In the genomic region with DNA sequence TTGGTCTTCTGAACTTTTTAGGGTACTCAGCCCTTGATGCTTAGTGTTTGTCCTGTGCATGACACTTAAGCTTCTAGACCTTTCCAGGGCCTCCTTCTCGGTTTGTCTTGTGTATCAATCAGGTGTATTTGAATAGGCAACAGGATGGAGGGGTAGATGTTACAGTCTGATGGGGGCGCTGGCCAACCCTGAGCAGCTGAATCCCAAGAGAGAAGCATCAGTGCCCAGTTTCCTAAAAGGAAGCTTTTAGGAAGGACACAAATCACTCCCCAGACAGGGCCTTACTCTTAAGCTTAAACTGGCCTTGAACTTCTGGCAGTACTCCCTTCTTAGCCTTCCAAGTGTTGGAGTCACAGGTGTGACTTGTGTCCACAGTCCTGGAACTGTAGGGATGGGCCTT, we compare ENCODE assay signal across 9 mouse cellular contexts. TPM values are rescaled to one million over a fixed set of nuclear protein-coding genes. Genes with fewer than 3 reads are reported as not detected.
DNase-seq lines count a peak whose midpoint lies in the region; ATAC-seq lines count a peak whose summit lies in the region.
"Had no signal": no experiment of that assay in that cellular context is flagged by ENCODE, and none has a peak within 500 bp of the region (broad histone marks: within the 10 kb centered on the region; RNA-seq: fewer than 3 reads in every experiment).

No protein-coding gene starts in this region.

- peaks cover 48% of the 10 kb centered on the region for H3K36me3 ChIP-seq in heart, embryonic 13.5 days
- peaks cover 20% of the 10 kb centered on the region for H3K36me3 ChIP-seq in hindbrain, embryonic 14.5 days (replicated peaks; ENCODE audit: control insufficient read depth, insufficient read depth)
- H3K36me3 ChIP-seq in midbrain, embryonic 12.5 days, result 0 out of 2 replicates have a peak, but pooled peaks cover 17% of the 10 kb centered on the region

- no peak for ATAC-seq in heart, embryonic 13.5 days (ENCODE audit: extremely low read depth, insufficient number of reproducible peaks, low FRiP score, low TSS enrichment)
- no peak for ATAC-seq in hindbrain, embryonic 14.5 days (ENCODE audit: low FRiP score)
- ATAC-seq in midbrain, embryonic 12.5 days (ENCODE audit: low FRiP score, low read depth), result no peak

- DNase-seq in heart, postnatal 10 days, result no peak
- peak; percentile 48 for DNase-seq in NIH3T3 (ENCODE audit: low read depth)
- peak; percentile 28 for DNase-seq in hindbrain, embryonic 14.5 days (ENCODE audit: low spot score)
- no peak for DNase-seq in frontal cortex, postnatal 14 days (ENCODE audit: low spot score in 2 of 2)
- DNase-seq in layer of hippocampus, adult 9-11 months, result no peak
- no peak for DNase-seq in spleen, postnatal 14 days (ENCODE audit: low spot score in 2 of 2)

- WGBS in heart, embryonic 13.5 days, result 4% methylated on average over 2 of the region's 2 CpGs
- 8% methylated on average over 2 of the region's 2 CpGs for WGBS in hindbrain, embryonic 14.5 days
- 0% methylated on average over 2 of the region's 2 CpGs for WGBS in midbrain, embryonic 12.5 days

- peak overlapping the region; percentile 99 for H3K4me3 ChIP-seq in heart, embryonic 13.5 days
- peak overlapping the region; percentile 98 for H3K4me3 ChIP-seq in hindbrain, embryonic 14.5 days (replicated peaks; ENCODE audit: low read length)
- peak overlapping the region; percentile 93 for H3K4me3 ChIP-seq in midbrain, embryonic 12.5 days

- intact Hi-C loops in heart, postnatal 10 days (cut with DNase I), result loop anchor here (2.0 kb wide), 1 partner anchor 21 kb away; a partner anchor contains a TSS

- H3K4me1 ChIP-seq in heart, embryonic 13.5 days, result peaks cover 37% of the 10 kb centered on the region
- H3K4me1 ChIP-seq in hindbrain, embryonic 14.5 days (replicated peaks; ENCODE audit: control insufficient read depth, insufficient read depth, low read length), result peaks cover 27% of the 10 kb centered on the region
- H3K4me1 ChIP-seq in midbrain, embryonic 12.5 days, result peaks cover 32% of the 10 kb centered on the region

- peak overlapping the region; percentile 96 for H3K9ac ChIP-seq in heart, embryonic 13.5 days
- peak overlapping the region; percentile 92 for H3K9ac ChIP-seq in hindbrain, embryonic 14.5 days
- peak overlapping the region; percentile 82 for H3K9ac ChIP-seq in midbrain, embryonic 12.5 days (replicated peaks)

- peak overlapping the region; percentile 99 for H3K27ac ChIP-seq in heart, embryonic 13.5 days (replicated peaks)
- peak overlapping the region; percentile 92 for H3K27ac ChIP-seq in hindbrain, embryonic 14.5 days
- peak overlapping the region; percentile 86 for H3K27ac ChIP-seq in midbrain, embryonic 12.5 days (replicated peaks)

- H3K27me3 ChIP-seq in heart, embryonic 13.5 days (replicated peaks), result no peaks in the 10 kb centered on the region
- no peaks in the 10 kb centered on the region for H3K27me3 ChIP-seq in hindbrain, embryonic 14.5 days (ENCODE audit: control insufficient read depth, insufficient read depth, low read length)
- no peaks in the 10 kb centered on the region for H3K27me3 ChIP-seq in midbrain, embryonic 12.5 days
- H3K27me3 ChIP-seq: Patski had no signal

- no peaks in the 10 kb centered on the region for H3K9me3 ChIP-seq in heart, embryonic 13.5 days
- H3K9me3 ChIP-seq in hindbrain, embryonic 14.5 days (ENCODE audit: control insufficient read depth, low read length), result no peaks in the 10 kb centered on the region
- H3K9me3 ChIP-seq in midbrain, embryonic 12.5 days, result no peaks in the 10 kb centered on the region

- H3K4me2 ChIP-seq in heart, embryonic 13.5 days, result peak overlapping the region; percentile 88
- H3K4me2 ChIP-seq in hindbrain, embryonic 14.5 days (replicated peaks), result peak overlapping the region; percentile 74
- peak overlapping the region; percentile 69 for H3K4me2 ChIP-seq in midbrain, embryonic 12.5 days (replicated peaks)

RNA-seq across cellular contexts. Expression of a gene that starts 1.0 kb away (rescaled TPM):
- polyA plus RNA-seq in heart, embryonic 13.5 days (2015; fragmentation: Nextera tagmentation; extraction: Ambion mirVana), result 236 and 262 TPM in 2 replicates
- 100 to 1,000 TPM in 1 of 2 experiments, 10 to 100 TPM in 1; 89.1 to 105 TPM for total RNA-seq in heart, postnatal 10 days (2021)
- 121 and 132 TPM in 2 replicates for polyA plus RNA-seq in hindbrain, embryonic 14.5 days (2014; fragmentation: Nextera tagmentation; extraction: Ambion mirVana)
- 172 and 182 TPM in 2 replicates for polyA plus RNA-seq in midbrain, embryonic 12.5 days (2016; fragmentation: Nextera tagmentation; extraction: Ambion mirVana)

RNA-seq across cellular contexts. Expression of a gene that starts 1.1 kb away (rescaled TPM):
- 93.0 and 101 TPM in 2 replicates for polyA plus RNA-seq in heart, embryonic 13.5 days (2015; fragmentation: Nextera tagmentation; extraction: Ambion mirVana)
- total RNA-seq in heart, postnatal 10 days (2021), result 10 to 100 TPM; 71.4 to 82.7 TPM
- polyA plus RNA-seq in hindbrain, embryonic 14.5 days (2014; fragmentation: Nextera tagmentation; extraction: Ambion mirVana), result 148 and 152 TPM in 2 replicates
- 119 and 123 TPM in 2 replicates for polyA plus RNA-seq in midbrain, embryonic 12.5 days (2016; fragmentation: Nextera tagmentation; extraction: Ambion mirVana)

RNA-seq across cellular contexts. Expression of a gene that starts 17.7 kb away (rescaled TPM):
- 1.1 and 2.0 TPM in 2 replicates for polyA plus RNA-seq in heart, embryonic 13.5 days (2015; fragmentation: Nextera tagmentation; extraction: Ambion mirVana)
- total RNA-seq in heart, postnatal 10 days (2021), result 1 to 10 TPM; 7.4 to 8.1 TPM
- 0.33 and 1.0 TPM in 2 replicates for polyA plus RNA-seq in hindbrain, embryonic 14.5 days (2014; fragmentation: Nextera tagmentation; extraction: Ambion mirVana)
- polyA plus RNA-seq in midbrain, embryonic 12.5 days (2016; fragmentation: Nextera tagmentation; extraction: Ambion mirVana), result 0.09 and 0.12 TPM in 2 replicates

RNA-seq across cellular contexts. Expression of a gene that starts 20.9 kb away (rescaled TPM):
- 11.0 and 11.7 TPM in 2 replicates for polyA plus RNA-seq in heart, embryonic 13.5 days (2015; fragmentation: Nextera tagmentation; extraction: Ambion mirVana)
- total RNA-seq in heart, postnatal 10 days (2021), result 10 to 100 TPM; 11.7 to 13.9 TPM
- 17.6 and 17.7 TPM in 2 replicates for polyA plus RNA-seq in hindbrain, embryonic 14.5 days (2014; fragmentation: Nextera tagmentation; extraction: Ambion mirVana)
- polyA plus RNA-seq in midbrain, embryonic 12.5 days (2016; fragmentation: Nextera tagmentation; extraction: Ambion mirVana), result 20.6 and 23.1 TPM in 2 replicates

RNA-seq across cellular contexts. Expression of a gene that starts 21.4 kb away (rescaled TPM):
- polyA plus RNA-seq in heart, embryonic 13.5 days (2015; fragmentation: Nextera tagmentation; extraction: Ambion mirVana), result 0.56 and 0.60 TPM in 2 replicates
- 1 to 10 TPM; 1.5 to 2.0 TPM for total RNA-seq in heart, postnatal 10 days (2021)
- 1.6 and 2.5 TPM in 2 replicates for polyA plus RNA-seq in hindbrain, embryonic 14.5 days (2014; fragmentation: Nextera tagmentation; extraction: Ambion mirVana)
- polyA plus RNA-seq in midbrain, embryonic 12.5 days (2016; fragmentation: Nextera tagmentation; extraction: Ambion mirVana), result 1.4 and 1.5 TPM in 2 replicates

Comparison
In these comparisons a context has a peak if more than half of its experiments do, and no peak if none do; other contexts are left out.
1. DNase-seq: peak in NIH3T3 (single experiment) and hindbrain, embryonic 14.5 days (single experiment); none in heart, postnatal 10 days (0 of 2), frontal cortex, postnatal 14 days (0 of 2), layer of hippocampus, adult 9-11 months (single experiment) and spleen, postnatal 14 days (0 of 2).
2. Peak in every context shown above with its lines, with median percentiles within 50 percentile points of each other: H3K27ac ChIP-seq, H3K4me2 ChIP-seq, H3K4me3 ChIP-seq and H3K9ac ChIP-seq.